Mouse (Mus musculus) layer of hippocampus, postnatal 10 days (tissue): ENCODE measurements around the gene Pik3ca. TPM values are rescaled to one million over a fixed set of nuclear protein-coding genes. Genes with fewer than 3 reads are reported as not detected.

Experiments used
- DNase-seq, 2 experiments: peaks; one replicate each; pipeline ENCODE4 v3.0.0; 2021; ENCODE audit warnings: low spot score in 2 of 2
- long read RNA-seq: library from polyadenylated mRNA; stranded (forward); transcript quantifications from one replicate; pipeline ENCODE4 v2.0.0, GENCODE M21; 2023
- total RNA-seq, 2 experiments: library from RNA; stranded (reverse); gene quantifications; 2 replicates each; pipeline ENCODE4 v1.2.3; 2021

The Pik3ca gene
- total RNA-seq: 10 to 100 TPM; 42.0 to 46.3 TPM
- long read RNA-seq, partial matches to known transcripts: 2 of 13 reads
- long read RNA-seq, other reads (novel, unspliced or antisense): 11 of 13 reads

DNA sequence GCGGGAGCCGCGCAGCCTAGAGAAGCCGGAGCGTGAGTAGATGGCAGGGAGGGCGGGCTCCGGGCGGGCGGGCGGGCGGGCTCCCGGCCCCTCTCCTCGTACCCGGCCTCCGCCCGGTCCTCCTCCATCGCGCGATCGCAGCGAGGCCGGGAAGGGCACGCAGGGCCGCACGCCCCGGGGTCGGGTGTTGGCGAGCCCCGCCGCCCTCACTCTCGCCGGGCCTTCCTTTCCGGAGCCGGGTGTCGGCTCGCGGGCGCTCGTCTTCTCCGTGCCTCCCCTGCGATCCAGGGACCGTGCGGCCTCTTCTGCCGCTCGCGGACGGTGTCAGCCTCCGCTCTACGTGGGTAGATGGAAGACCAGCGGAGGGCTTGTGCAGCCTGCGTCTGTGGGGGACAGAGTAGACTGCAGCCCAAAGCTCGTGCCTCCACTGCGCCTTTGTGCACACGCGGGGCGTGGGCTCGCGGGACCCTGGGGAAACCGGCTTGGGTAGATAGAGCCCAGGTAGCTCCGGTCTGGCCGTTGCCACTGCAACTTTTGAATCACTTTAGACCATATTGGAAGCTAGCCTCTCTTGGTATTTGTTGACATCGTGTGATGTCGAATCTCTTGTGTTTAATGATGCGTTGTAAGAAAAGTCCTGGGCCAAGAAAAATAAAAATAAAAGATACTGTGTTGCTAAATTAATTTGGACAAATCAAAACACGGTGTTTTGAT lies at the start of gene Pik3ca:
Gene Pik3ca (plus strand): TSS at position 211 of the 714 bp plus-strand sequence.
- DNase-seq: peak; percentile 61 to 69

DNA sequence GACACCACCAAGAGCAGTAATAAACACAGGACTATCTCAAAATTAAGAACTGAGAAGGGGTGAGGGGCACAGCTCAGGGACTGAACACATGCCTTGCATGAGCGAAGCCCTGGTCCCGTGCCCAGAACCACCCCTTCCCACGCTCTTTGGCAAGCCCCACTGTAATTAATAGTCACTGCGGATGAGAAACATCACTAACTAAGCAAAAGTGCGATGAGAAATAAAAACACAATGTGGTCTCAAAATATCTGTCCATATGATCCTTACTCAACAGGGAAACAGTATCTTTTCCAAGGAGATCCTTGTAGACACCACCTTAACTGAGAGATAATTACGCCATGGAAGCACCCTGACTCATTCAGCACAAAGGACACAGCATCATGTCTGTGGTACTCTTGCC lies 49.6 kb upstream of the Pik3ca start:
- peak; percentile 81 to 82 for DNase-seq

DNA sequence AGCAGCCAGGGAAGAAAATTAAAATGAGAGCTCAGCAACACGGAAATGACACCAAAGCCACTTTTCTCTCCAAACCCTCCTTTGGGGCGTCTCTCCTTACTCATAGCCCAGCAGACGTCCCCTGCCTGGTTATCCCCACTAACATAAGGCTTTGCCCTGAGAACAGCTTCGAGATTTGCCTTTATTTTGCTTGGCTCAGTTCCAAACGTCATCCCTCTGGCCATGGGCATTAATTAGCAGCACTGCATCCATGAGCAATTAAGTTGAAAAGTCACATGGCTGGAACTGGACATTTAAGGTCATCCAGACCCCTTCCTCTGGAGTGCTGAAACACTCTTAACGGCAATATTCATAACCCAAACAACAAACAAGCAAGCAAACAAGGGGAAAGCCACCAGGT lies 36.2 kb upstream of the Pik3ca start:
- DNase-seq: no peak

DNA sequence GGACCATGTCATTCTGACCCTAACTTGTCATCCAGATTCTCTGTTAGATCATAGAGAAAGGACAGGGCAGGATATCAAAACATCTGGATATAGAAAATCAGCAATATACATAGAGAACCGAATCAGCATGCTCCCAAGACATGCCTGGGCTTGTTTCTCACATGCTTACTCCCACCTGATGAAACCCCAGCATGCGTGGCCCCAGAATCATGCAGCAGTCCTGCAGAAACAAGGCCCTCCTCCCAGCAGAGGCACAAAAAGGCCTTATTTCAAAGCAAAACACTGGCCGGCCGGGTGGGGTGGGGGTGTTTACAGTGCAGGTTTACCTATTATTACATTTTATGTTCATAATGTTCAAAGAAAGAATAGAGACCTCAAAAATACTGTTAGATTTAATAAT lies 33.3 kb upstream of the Pik3ca start:
- DNase-seq: peak in 1 of 2 experiments; percentile 19

DNA sequence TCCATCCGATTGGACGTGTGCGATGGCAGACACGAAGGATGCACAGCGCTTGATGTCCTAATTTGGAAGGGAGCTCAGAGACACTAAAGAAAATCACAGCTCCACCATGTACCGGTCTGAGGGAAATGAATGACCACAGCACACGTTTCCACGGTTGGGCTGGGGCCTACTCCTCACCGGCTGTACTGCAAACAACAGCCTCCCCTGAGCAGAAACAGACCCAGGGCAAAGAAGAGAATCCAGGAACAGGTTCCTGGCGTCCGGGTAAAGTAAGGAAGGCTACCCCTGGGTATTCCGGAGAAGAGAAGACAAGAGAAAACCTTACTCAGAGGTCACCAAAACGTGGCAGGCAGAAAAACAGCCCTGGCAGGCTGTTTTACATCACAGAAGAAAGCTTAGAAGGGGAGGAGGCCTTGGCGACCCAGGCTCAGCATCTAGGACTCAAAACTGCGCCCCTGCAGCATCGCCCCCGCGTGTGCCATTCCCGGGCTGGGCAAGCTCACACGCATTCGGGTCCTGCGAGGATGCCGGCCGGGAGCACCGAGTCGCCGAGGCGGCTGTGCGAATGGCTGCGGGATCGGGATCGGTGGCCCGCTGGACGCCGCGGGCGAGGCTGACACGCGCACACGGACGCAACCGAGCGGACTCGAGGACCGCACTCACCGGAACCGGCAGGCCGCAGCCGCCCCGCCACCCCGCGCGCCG lies 32.5 kb upstream of the Pik3ca start:
- DNase-seq: no peak

DNA sequence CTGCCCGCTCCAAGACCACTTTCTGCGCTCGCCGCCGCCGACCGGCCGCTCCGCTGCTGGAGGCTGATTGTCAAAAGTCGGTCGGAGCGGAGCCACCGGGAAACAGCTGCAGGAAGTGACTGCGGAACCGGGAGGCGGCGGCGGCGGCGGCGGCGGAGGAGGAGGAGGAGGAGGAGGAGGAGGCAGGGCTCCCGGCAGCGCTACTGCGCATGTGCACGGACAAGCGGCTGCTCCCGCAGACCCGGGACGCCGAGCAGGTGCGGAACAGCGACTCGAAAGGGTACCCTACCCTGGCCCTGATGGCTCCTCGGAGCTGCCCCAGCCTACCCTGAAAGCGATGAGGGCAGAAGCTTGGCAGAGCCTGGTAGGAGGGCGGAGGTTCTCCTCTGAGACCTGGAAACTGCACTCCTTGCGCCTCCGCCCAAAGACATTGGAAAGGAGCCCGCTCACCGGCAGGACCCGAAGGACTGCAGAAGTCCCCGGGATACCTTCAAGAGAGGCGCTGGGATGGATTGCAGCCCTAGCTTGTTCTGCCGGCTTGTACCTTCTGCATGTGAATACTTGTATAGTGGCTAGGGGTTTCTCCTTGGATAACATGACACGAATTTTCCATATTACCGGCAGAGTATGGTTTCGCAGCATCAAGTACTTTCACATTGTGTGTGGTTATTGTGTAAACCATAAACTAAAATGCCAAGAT lies 31.8 kb upstream of the Pik3ca start, which contains the start of gene Zmat3:
Gene Zmat3 (minus strand): TSS at position 469 of the 700 bp plus-strand sequence.
- peak; percentile 78 to 86 for DNase-seq

DNA sequence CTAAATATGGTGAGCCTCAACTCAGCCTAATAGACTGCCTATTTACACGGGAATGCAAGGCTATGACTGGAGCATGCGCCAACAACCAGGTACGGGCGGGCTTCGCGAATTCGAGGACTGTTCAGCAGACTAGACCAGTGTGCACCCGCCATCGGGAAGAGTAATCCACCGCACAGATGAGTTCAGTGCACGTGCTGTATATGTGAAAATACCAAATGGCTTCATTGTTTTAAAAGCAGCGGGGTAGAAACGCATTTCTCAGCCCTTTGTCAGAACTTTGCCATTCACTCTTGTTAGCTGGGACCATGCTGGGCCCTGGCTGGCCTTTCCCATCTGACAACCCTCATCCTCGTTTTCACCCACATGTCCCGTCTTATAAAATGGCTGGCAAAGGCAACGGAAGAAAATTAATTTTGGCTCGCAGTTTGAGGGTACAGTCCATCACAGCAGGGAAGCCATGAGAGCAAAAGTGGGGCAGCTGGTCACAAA lies 31.2 kb upstream of the Pik3ca start:
- DNase-seq: no peak

DNA sequence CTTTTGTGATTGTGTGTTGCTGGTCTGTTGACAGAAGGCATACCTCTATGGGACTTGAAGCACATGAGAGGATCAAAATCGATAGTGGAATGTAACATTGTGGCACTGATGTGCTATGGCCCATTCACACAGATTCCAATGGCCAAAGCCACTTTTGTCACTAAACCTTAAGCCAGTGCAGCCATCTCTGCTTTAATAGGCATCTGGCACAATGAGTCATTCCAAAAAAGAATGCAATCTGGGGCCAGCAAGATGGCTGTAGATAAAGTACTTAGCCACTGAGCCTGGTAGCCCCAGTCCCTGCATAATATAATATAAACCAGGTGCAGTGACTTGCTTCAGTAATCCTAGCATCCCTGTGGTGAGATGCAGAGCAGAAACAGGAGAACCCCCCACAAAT lies 30.0 kb upstream of the Pik3ca start:
- no peak for DNase-seq

DNA sequence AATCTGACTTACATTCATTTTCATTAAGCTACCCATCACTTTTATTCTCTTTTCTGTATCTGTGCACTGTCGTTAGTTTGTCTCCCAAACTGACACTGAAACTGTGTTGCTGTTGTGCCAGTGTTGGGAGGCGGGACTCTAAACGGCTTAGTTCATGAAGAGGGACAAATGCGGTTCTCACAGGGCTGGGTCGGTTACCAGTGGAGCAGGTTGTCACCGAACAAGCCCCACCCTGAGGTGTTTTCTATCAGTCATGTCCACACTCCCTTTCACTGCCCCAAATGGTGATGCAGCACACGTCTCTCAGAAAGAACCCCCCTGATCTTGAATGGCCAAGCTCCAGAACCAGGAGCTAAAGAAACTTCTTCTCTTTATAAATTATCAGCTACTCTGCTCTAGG lies 25.5 kb upstream of the Pik3ca start:
- no peak for DNase-seq

DNA sequence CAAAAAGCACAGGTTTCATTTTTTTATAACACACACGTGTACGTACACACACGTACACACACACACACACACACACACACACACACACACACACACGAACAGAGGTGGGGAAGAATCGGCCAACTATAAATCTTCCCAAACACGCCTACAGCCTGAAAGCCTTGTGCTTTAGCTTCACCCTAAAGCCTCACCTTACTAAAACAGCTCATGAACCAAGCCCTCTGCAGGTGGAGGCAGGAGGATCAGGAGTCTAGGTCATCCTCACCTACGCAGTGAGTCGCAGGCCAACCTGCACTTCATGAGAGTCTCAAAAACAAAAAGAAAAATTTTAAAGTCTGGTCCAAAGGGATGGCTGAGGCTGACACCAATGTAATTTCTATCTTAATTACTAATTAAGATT lies 25.0 kb upstream of the Pik3ca start:
- DNase-seq: no peak

DNA sequence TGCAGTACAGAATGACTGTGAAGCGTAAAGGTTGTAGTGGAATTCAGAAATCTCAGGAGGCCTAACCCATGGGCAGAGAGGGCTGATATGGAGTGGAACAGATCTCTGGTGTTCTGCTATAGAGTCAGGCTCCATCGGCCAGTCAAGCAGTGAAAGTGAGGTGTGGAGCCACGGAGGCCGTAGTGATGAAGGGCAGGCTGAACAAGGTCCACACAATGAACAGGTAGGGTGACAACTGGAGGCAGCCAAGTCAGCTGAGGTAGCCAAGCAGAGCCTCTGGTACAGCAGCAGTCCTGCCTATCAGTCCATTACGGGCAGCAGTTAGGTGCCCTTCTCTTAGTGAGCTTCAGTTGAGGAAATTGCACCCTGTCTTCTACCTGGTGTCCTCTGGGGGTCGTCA lies 24.2 kb upstream of the Pik3ca start:
- no peak for DNase-seq

DNA sequence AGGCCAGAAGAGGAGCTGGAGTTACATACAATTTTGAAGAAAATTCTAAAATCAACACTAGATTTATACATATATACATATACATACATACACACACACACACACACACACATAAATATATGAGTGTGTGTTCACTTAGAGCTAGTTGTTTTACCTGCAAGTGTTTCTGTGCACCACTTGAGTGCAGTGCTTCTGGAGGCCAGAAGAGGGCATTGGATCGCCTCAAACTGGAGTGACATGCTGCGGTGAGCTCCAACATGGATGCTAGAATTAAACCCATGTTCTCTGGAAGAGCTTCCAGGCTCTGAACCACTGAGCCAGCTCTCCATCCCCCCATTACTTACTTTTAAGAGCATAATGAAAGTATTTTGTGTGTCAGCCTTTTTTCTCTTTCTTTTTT lies 17.6 kb upstream of the Pik3ca start:
- no peak for DNase-seq

DNA sequence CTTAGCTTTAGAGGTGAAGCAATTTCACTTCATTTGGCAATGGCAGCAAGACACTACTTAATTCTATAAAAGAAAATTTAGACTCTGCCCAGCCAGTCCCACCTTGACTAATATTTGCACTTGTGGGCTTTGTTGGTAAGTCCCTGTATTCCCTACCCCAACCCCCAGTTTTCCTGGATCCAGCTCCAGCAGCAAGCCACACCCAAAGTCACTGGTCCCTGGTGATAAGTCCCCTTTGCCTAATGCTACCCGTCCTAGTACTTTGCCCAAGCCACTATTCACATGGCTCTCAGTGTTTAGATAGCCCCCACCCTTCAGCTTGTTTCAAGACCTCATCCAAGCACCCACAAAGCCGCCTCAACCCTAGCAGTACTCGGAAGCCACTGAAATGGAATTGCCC lies 15.9 kb upstream of the Pik3ca start:
- no peak for DNase-seq

DNA sequence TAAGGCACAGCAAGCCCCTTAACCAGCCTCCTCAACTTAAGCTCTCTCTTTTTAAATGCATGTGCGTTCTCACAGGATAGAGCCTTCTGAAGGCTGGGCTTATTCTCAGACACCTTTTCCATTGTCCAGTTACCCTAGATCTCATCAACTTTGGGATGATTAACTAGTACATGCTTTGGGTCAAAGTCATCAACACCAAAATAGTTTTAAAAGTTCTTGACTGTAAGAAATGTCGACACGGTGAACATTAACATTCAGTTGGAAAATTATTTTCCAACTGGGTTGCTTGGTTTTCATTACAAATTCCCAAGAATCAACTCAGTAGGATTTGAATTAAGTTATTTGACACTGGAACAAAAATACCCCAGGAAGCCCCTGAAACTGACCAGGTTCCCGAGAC lies 4.6 kb upstream of the Pik3ca start:
- DNase-seq: no peak

DNA sequence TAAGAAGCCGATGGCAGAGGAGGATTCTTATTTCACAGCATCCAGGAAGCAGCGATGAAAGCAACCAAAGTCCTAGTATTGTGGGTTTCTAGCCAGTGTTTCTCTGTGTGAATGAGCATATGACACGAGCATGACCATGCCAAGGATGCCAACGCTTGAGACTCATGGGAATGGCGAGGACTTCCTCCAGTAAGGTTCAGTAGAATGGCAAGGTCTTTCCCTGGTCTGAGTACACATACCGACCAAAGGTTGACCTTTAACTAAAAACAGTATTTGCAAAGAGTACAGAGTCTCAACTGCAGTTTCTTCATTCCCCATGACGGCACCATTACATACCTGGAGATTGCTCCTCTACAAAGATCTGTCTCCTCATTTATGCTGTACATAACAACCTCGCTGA lies 3.5 kb upstream of the Pik3ca start:
- DNase-seq: no peak

DNA sequence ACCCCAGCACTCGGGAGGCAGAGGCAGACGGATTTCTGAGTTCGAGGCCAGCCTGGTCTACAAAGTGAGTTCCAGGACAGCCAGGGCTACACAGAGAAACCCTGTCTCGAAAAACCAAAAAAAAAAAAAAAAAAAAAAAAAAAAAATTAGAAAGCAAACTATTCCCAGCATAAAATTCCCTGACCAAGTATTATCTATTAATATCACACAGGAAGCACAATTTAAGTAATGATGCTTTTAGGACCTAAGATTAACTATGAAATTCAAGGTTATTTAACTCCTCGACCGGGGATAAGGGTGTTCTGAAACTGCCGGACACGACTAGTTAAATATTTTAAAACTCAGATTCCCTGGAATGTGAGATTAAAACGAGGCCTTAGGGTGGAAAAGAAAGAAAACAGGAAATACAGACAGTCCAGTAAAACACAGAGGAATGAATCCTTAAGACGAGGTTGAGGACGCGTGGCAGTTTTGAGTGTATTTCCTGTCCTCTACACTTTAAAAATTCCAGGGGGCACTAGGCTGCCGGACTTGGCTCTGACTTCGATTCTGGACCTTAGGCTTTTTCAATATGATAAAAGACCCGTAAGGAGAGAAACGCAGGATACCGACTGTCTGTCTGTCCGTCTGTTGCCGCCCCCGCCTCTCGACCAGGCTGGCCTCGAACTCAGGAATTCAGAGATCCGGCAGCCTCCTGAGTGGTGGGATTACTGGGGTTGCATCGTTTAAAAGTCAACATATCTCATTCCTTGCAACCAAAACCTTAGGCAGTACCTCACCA lies 1.5 kb upstream of the Pik3ca start:
- DNase-seq: peak; percentile 33 to 48

DNA sequence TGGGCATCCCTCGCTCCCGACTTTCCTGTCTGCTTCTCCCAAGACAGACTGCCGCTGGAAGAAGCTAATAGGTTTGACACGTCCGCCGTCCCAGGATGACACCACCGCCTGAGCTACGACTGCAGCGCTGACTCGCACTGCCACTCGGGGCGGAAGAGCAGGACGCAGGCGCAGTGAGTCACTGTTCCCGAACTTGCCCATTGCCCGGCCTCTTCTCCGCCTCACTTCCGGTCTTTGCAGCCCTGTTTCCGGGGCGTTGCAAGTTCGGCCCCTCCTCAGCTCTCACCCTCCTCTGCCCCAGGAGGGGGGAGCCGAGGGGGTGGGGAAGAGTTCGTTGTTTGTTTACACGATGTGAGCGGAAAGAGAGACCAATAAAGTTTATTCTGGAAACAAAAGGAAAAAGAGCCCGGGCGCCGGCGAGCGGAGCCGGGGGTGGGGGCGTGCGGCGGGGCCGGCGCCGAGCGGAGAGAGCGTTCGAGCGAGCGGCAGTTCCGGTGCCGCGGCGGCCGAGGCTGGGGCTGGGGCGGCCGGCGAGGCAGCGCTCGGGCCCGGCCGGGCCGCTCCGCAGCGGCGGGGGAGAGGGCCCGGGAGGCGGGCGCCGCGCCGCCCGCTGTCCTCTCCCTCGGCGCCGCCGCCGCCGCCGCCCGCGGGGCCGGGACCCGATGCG lies 544 bp upstream of the Pik3ca start:
- peak; percentile 96 to 97 for DNase-seq

DNA sequence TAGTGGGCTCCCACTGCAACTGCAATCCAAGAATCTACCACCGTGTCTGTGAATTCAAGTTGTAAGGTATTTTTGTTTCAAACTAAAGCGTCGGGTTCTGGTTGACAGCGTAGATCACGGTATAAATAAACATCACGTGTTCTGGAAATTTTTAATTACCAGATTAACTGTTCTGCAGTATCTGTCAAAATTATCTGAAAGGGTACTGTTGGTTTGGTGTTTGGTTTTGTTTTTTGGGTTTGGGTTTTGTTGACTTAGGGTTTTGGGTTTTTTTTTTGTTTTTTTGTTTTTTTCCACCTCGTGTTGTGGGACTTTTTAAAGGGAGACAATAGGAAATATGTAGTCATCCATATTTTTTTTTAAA lies 686 bp downstream of the Pik3ca start:
- DNase-seq: no peak

DNA sequence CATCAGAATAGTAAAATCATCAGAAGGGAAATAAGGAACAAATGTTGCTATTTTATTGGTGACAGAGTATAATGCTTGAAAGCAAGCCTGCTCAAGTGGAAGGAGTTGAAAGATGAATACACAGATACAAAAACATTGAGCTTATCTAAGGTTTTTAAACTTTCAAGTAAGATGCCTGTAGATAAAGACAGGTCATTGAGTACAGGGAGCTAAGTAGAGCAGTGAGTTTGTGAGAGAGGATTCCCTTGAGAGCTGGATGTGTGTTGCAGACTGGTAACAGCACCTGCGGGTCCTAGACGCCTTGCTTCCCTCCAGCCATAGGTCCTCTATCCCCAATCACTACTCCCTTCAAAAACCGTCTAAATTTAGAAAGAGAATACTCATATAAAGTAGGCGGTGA lies 1.2 kb downstream of the Pik3ca start:
- no peak for DNase-seq

DNA sequence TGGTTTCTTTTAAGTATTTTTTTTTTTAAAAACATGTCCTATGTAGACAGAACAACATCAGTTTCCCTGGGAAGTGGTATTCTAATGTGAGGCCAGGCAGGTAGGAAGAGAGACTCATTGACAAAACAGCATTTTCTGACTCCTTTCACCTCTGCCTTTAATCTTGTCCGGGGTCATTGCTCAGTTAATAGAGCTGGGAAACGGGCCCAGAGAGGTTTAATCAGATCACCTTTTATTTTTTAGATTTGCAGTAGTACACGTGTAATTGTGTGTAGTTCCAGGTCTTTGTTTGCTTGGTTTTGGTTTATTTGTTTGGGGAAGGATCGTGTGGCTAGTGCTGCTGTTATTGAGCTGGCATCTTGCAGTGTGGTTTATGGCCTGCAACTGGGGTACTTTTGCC lies 1.9 kb downstream of the Pik3ca start:
- no peak for DNase-seq

DNA sequence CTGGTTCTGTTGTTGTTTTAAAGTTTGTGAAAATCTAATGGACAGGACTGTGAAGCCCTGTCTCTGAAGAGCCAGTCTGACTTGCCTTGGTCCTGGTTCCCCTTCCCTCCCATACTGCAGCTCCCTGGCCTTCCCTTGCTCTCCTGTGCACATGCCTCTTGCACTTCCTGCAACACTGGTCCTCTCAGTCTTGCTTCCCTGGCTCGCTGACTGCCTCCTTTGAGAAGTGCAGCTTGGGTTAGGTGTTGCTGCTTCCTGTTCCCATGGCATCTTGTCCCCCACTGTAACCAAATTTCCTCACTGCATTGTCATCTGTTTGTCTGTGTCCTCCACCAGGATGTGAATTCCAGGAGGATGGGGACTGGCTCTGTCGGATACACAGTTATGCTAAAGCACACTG lies 2.5 kb downstream of the Pik3ca start:
- no peak for DNase-seq
